Mouse (Mus musculus): ENCODE data around the gene Golga3. TPM values are rescaled to one million over a fixed set of nuclear protein-coding genes. Genes with fewer than 3 reads are reported as not detected.

Golga3 gene
- polyA plus RNA-seq, 2 experiments, result 4.4 to 5.7 TPM

DNA sequence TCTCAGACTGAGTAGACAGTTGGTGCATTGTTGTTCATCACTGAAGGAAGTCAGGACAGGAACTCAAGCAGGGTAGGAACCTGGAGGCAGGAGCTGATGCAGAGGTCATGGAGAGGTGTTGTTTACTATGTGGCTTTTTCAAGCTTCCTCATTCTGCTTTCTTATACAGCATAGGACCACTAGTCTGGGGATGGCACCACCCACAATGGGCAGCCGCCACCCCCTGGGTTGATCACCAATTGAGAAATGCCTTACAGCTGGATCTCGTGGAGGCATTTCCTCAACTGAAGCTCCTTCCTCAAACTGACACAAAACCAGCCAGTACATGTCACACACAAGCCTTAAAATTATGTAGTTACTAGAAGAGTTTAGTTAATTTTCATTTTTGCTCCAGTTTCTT, 34.8 kb downstream of the Golga3 start:
- TF ChIP-seq EP300 (IDR thresholded peaks at IDR 0.05; ENCODE audit: low read depth) (no peak), CTCF (IDR thresholded peaks at IDR 0.05; ENCODE audit: low read depth) (no peak)
- no peak overlapping the region for H3K4me3 ChIP-seq (ENCODE audit: insufficient read depth in 1 of 2, low read depth in 2 of 2, low read length in 2 of 2)
- H3K9ac ChIP-seq (replicated peaks), result no peak overlapping the region
- H3K27me3 ChIP-seq (ENCODE audit: control insufficient read depth, insufficient read depth, low read length), result no peaks in the 10 kb centered on the region
- no peak overlapping the region for H3K27ac ChIP-seq
- H3K9me3 ChIP-seq (ENCODE audit: control insufficient read depth, low read length), result no peaks in the 10 kb centered on the region
- peaks cover 40% of the 10 kb centered on the region for H3K36me3 ChIP-seq (replicated peaks; ENCODE audit: control insufficient read depth, insufficient read depth, low read depth)
- H3K4me2 ChIP-seq (ENCODE audit: low read depth), result no peak overlapping the region
- DNase-seq (ENCODE audit: low read depth in 3 of 3, low spot score in 3 of 3) (no peak), ATAC-seq (ENCODE audit: insufficient read depth) (no peak)
- no peaks in the 10 kb centered on the region for H3K4me1 ChIP-seq (replicated peaks; ENCODE audit: control insufficient read depth in 2 of 2, insufficient read depth in 2 of 2, low read length in 1 of 2)
- 68% methylated on average over 2 of the region's 2 CpGs for WGBS (ENCODE audit: insufficient replicate concordance)

DNA sequence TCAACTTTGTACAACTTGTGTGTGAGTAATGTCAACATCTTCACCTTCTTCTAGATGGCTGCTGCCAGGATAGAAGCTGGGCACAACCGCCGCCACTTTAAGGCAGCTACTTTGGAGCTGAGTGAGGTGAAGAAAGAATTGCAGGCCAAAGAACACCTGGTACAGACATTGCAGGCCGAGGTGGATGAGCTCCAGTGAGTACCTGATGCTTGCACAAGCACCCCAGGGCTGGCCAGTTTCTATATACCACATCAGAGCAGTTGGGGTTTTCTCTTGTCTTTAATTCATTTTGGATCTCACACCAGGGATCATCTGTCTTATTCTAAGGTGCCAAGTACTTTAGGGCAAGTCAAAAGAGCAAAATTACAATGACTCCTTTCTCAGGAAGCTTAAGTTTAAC, 40.3 kb downstream of the Golga3 start:
- Histone ChIP-seq H3K9me3 (ENCODE audit: control insufficient read depth, low read length) (no peaks in the 10 kb centered on the region), H3K27me3 (ENCODE audit: control insufficient read depth, insufficient read depth, low read length) (no peaks in the 10 kb centered on the region), H3K36me3 (replicated peaks; ENCODE audit: control insufficient read depth, insufficient read depth, low read depth) (peaks cover 36% of the 10 kb centered on the region), H3K27ac (no peak overlapping the region), H3K4me1 (replicated peaks; ENCODE audit: control insufficient read depth in 2 of 2, insufficient read depth in 2 of 2, low read length in 1 of 2) (no peaks in the 10 kb centered on the region), H3K9ac (replicated peaks) (no peak overlapping the region), H3K4me2 (ENCODE audit: low read depth) (no peak overlapping the region), H3K4me3 (ENCODE audit: insufficient read depth in 1 of 2, low read depth in 2 of 2, low read length in 2 of 2) (no peak overlapping the region)
- ATAC-seq (ENCODE audit: insufficient read depth) (no peak), DNase-seq (ENCODE audit: low read depth in 3 of 3, low spot score in 3 of 3) (no peak)
- TF ChIP-seq CTCF (IDR thresholded peaks at IDR 0.05; ENCODE audit: low read depth) (no peak), EP300 (IDR thresholded peaks at IDR 0.05; ENCODE audit: low read depth) (no peak)
- 85% methylated on average over 3 of the region's 3 CpGs for WGBS (ENCODE audit: insufficient replicate concordance)

DNA sequence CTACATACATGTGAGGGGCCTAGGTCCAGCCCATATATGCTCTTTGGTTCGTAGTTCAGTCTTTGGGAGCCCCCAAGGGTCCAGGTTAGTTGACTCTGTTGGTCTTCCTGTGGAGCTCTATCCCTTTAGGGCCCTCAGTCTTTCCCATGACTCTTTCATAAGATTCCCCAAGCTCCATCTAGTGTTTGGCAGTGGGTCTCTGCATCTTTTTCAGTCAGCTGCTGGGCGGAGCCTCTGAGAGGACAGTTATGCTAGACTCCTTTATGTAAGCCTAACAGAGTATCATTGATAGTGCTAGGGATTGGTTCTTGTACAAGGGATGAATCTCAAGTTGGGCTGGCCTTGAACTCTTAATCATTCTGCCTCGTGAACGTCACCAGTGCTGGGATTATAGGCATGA, 43.8 kb downstream of the Golga3 start:
- no peaks in the 10 kb centered on the region for H3K9me3 ChIP-seq (ENCODE audit: control insufficient read depth, low read length)
- WGBS (ENCODE audit: insufficient replicate concordance), result 75% methylated on average over 4 of the region's 4 CpGs
- TF ChIP-seq EP300 (IDR thresholded peaks at IDR 0.05; ENCODE audit: low read depth) (no peak), CTCF (IDR thresholded peaks at IDR 0.05; ENCODE audit: low read depth) (no peak)
- H3K36me3 ChIP-seq (replicated peaks; ENCODE audit: control insufficient read depth, insufficient read depth, low read depth), result peaks cover 40% of the 10 kb centered on the region
- H3K4me2 ChIP-seq (ENCODE audit: low read depth), result no peak overlapping the region
- no peaks in the 10 kb centered on the region for H3K27me3 ChIP-seq (ENCODE audit: control insufficient read depth, insufficient read depth, low read length)
- no peaks in the 10 kb centered on the region for H3K4me1 ChIP-seq (replicated peaks; ENCODE audit: control insufficient read depth in 2 of 2, insufficient read depth in 2 of 2, low read length in 1 of 2)
- no peak overlapping the region for H3K27ac ChIP-seq
- no peak for DNase-seq (ENCODE audit: low read depth in 3 of 3, low spot score in 3 of 3)
- ATAC-seq (ENCODE audit: insufficient read depth), result no peak
- H3K4me3 ChIP-seq (ENCODE audit: insufficient read depth in 1 of 2, low read depth in 2 of 2, low read length in 2 of 2), result no peak overlapping the region
- no peak overlapping the region for H3K9ac ChIP-seq (replicated peaks)

DNA sequence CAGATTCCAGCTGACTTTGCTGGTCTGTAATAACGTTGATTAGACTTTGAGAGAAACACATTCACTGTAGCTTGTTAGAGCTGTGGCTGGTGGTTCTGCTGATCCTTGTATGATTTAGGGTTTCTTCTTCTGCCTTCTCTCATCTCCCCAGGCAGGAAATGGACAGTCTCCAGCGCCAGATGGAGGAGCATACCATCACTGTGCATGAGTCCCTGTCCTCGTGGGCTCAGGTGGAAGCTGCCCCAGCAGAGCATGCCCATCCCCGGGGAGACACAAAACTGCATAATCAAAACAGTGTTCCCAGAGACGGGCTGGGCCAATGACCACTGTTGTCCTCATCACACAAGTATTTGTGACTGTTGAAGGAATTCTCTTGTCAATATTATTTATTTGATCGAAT, 46.3 kb downstream of the Golga3 start:
- no peak overlapping the region for H3K9ac ChIP-seq (replicated peaks)
- no peak overlapping the region for H3K4me2 ChIP-seq (ENCODE audit: low read depth)
- no peak for TF ChIP-seq CTCF (IDR thresholded peaks at IDR 0.05; ENCODE audit: low read depth)
- no peak for TF ChIP-seq EP300 (IDR thresholded peaks at IDR 0.05; ENCODE audit: low read depth)
- H3K27ac ChIP-seq, result no peak overlapping the region
- WGBS (ENCODE audit: insufficient replicate concordance), result 70% methylated on average over 6 of the region's 6 CpGs
- DNase-seq (ENCODE audit: low read depth in 3 of 3, low spot score in 3 of 3) (no peak), ATAC-seq (ENCODE audit: insufficient read depth) (no peak)
- no peaks in the 10 kb centered on the region for H3K27me3 ChIP-seq (ENCODE audit: control insufficient read depth, insufficient read depth, low read length)
- no peaks in the 10 kb centered on the region for H3K4me1 ChIP-seq (replicated peaks; ENCODE audit: control insufficient read depth in 2 of 2, insufficient read depth in 2 of 2, low read length in 1 of 2)
- peaks cover 30% of the 10 kb centered on the region for H3K36me3 ChIP-seq (replicated peaks; ENCODE audit: control insufficient read depth, insufficient read depth, low read depth)
- no peak overlapping the region for H3K4me3 ChIP-seq (ENCODE audit: insufficient read depth in 1 of 2, low read depth in 2 of 2, low read length in 2 of 2)
- H3K9me3 ChIP-seq (ENCODE audit: control insufficient read depth, low read length), result no peaks in the 10 kb centered on the region

DNA sequence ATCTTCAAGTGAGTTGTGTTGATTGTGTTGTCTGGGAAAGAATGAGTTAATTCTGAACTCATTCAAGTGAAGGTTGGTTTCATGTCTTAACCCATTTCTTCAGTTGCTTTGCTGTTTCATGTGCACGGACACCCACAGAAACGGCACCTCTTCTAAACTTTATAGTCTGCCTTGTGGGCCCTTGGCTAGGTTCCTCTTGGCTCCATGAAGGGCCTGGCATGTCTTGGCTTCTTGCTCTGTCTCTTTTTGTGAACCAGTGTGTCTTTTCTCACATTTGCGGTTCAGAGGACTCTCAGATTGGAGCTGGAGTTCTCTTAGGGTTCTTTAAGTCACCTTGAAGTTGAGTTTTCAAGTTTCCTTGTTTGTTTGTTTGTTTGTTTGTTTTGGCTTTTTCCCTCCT, 48.6 kb downstream of the Golga3 start:
- H3K4me1 ChIP-seq (replicated peaks; ENCODE audit: control insufficient read depth in 2 of 2, insufficient read depth in 2 of 2, low read length in 1 of 2), result peaks cover under 1 to 3% of the 10 kb centered on the region in 2 experiments; a peak in 2 of 4 replicates
- no peak overlapping the region for H3K4me2 ChIP-seq (ENCODE audit: low read depth)
- H3K36me3 ChIP-seq (replicated peaks; ENCODE audit: control insufficient read depth, insufficient read depth, low read depth), result peaks cover 22% of the 10 kb centered on the region
- DNase-seq (ENCODE audit: low read depth in 3 of 3, low spot score in 3 of 3) (no peak), ATAC-seq (ENCODE audit: insufficient read depth) (no peak)
- H3K27ac ChIP-seq, result no peak overlapping the region
- no peaks in the 10 kb centered on the region for H3K9me3 ChIP-seq (ENCODE audit: control insufficient read depth, low read length)
- no peak overlapping the region for H3K9ac ChIP-seq (replicated peaks)
- 79% methylated on average over 3 of the region's 3 CpGs for WGBS (ENCODE audit: insufficient replicate concordance)
- H3K27me3 ChIP-seq (ENCODE audit: control insufficient read depth, insufficient read depth, low read length), result no peaks in the 10 kb centered on the region
- no peak overlapping the region for H3K4me3 ChIP-seq (ENCODE audit: insufficient read depth in 1 of 2, low read depth in 2 of 2, low read length in 2 of 2)
- TF ChIP-seq EP300 (IDR thresholded peaks at IDR 0.05; ENCODE audit: low read depth) (no peak), CTCF (IDR thresholded peaks at IDR 0.05; ENCODE audit: low read depth) (no peak)

Measured in liver, embryonic 14.5 days (tissue).